8 mouse cellular contexts compared by ENCODE assay signal in genomic region chr3:30696346-30696745, GRCm38 (mm10). TPM values are rescaled to one million over a fixed set of nuclear protein-coding genes. Genes with fewer than 3 reads are reported as not detected.
DNase-seq lines count a peak whose midpoint lies in the region; ATAC-seq and TF ChIP-seq lines count a peak whose summit lies in the region.

No protein-coding gene starts in this region.

- H3K4me1 ChIP-seq in liver, adult 2 months (ENCODE audit: control insufficient read depth, insufficient read depth, low read length) = no peaks in the 10 kb centered on the region; the same call in 1 of the 2 replicates
- H3K4me1 ChIP-seq in liver, embryonic 12.5 days = no peaks in the 10 kb centered on the region
- no peaks in the 10 kb centered on the region for H3K4me1 ChIP-seq in embryonic fibroblast, embryonic 13.5 days (ENCODE audit: control insufficient read depth, insufficient read depth, low read length)
- no peaks in the 10 kb centered on the region for H3K4me1 ChIP-seq in midbrain, embryonic 11.5 days (ENCODE audit: control insufficient read depth, insufficient read depth, low read length)

- no peak overlapping the region; the same call in 1 of the 2 replicates for H3K4me3 ChIP-seq in liver, adult 2 months (ENCODE audit: insufficient read depth, low read depth, low read length)
- H3K4me3 ChIP-seq in liver, embryonic 12.5 days = no peak overlapping the region
- H3K4me3 ChIP-seq in embryonic fibroblast, embryonic 13.5 days (ENCODE audit: insufficient read depth, low read length) = no peak overlapping the region
- no peak overlapping the region for H3K4me3 ChIP-seq in midbrain, embryonic 11.5 days (ENCODE audit: low read depth, low read length)

- 5% methylated on average over 2 of the region's 2 CpGs for WGBS in liver, adult 2 months
- 18% methylated on average over 2 of the region's 2 CpGs for WGBS in liver, embryonic 12.5 days (ENCODE audit: insufficient replicate concordance)
- WGBS in midbrain, embryonic 11.5 days = 18% methylated on average over 2 of the region's 2 CpGs

- no peak for TF ChIP-seq POLR2A in liver, adult 2 months (IDR thresholded peaks at IDR 0.05; ENCODE audit: extremely low read depth, insufficient read depth, low read length)
- no peak for TF ChIP-seq POLR2A in embryonic fibroblast, embryonic 13.5 days (IDR thresholded peaks at IDR 0.05; ENCODE audit: low read depth, low read length)

- ATAC-seq in liver, embryonic 12.5 days = no peak
- ATAC-seq in hematopoietic stem cell, adult 5-6 weeks (replicated peaks in 1 of 2; ENCODE audit: insufficient read depth in 1 of 2, low FRiP score in 2 of 2, low TSS enrichment in 1 of 2, low read depth in 1 of 2, poor library complexity in 2 of 2, severe bottlenecking in 2 of 2) = peak; percentile 46 to 51; a peak in 3 of 4 replicates
- ATAC-seq in midbrain, embryonic 11.5 days (ENCODE audit: low FRiP score) = 0 out of 2 replicates have a peak, but pooled peaks have one; percentile 35

- H3K27ac ChIP-seq in liver, adult 2 months (replicated peaks; ENCODE audit: insufficient read depth, low read depth, low read length) = no peak overlapping the region
- H3K27ac ChIP-seq in liver, embryonic 12.5 days = no peak overlapping the region
- H3K27ac ChIP-seq in embryonic fibroblast, embryonic 13.5 days (ENCODE audit: insufficient read depth, low read length) = no peak overlapping the region
- no peak overlapping the region for H3K27ac ChIP-seq in midbrain, embryonic 11.5 days (ENCODE audit: low read depth, low read length)

- no peaks in the 10 kb centered on the region for H3K36me3 ChIP-seq in liver, adult 2 months (ENCODE audit: control insufficient read depth, insufficient read depth, low read length)
- H3K36me3 ChIP-seq in liver, embryonic 12.5 days = no peaks in the 10 kb centered on the region
- no peaks in the 10 kb centered on the region for H3K36me3 ChIP-seq in midbrain, embryonic 11.5 days (ENCODE audit: control insufficient read depth, insufficient read depth, low read length)

- peak; percentile 64 for TF ChIP-seq CTCF in liver, adult 2 months (IDR thresholded peaks at IDR 0.05; ENCODE audit: low read depth, low read length)
- peak; percentile 77; the same call in 1 of the 2 replicates for TF ChIP-seq CTCF in embryonic fibroblast, embryonic 13.5 days (IDR thresholded peaks at IDR 0.05; ENCODE audit: borderline replicate concordance, insufficient read depth, low read length)

- H3K27me3 ChIP-seq in liver, adult 2 months (ENCODE audit: control insufficient read depth, insufficient read depth, low read length) = no peaks in the 10 kb centered on the region
- H3K27me3 ChIP-seq in liver, embryonic 12.5 days (replicated peaks) = no peaks in the 10 kb centered on the region
- no peaks in the 10 kb centered on the region for H3K27me3 ChIP-seq in midbrain, embryonic 11.5 days (ENCODE audit: control insufficient read depth, insufficient read depth, low read length)

- H3K4me2 ChIP-seq in liver, embryonic 12.5 days = no peak overlapping the region
- H3K4me2 ChIP-seq in midbrain, embryonic 11.5 days = no peak overlapping the region

- DNase-seq in liver, adult 2 months (ENCODE audit: extremely low read depth, low read depth, low spot score) = peak; percentile 15
- peak; percentile 17 to 23 for DNase-seq in adrenal gland, postnatal 4 days (ENCODE audit: low spot score in 2 of 2)
- DNase-seq in layer of hippocampus, postnatal 14 days (ENCODE audit: low spot score in 2 of 2) = peak; percentile 51 to 63
- DNase-seq in midbrain, embryonic 11.5 days (ENCODE audit: low spot score, missing footprints) = peak; percentile 91
- peak; percentile 57 for DNase-seq in urinary bladder, postnatal 14 days (ENCODE audit: low spot score)

- no peaks in the 10 kb centered on the region for H3K9me3 ChIP-seq in liver, embryonic 12.5 days (replicated peaks)
- H3K9me3 ChIP-seq in midbrain, embryonic 11.5 days (ENCODE audit: control insufficient read depth, low read length) = no peaks in the 10 kb centered on the region

- no peak overlapping the region for H3K9ac ChIP-seq in liver, adult 2 months (ENCODE audit: low read depth, low read length)
- H3K9ac ChIP-seq in liver, embryonic 12.5 days = no peak overlapping the region
- H3K9ac ChIP-seq in midbrain, embryonic 11.5 days (ENCODE audit: low read length) = no peak overlapping the region

- no peaks in the 10 kb centered on the region for H3K79me2 ChIP-seq in liver, adult 2 months (ENCODE audit: control insufficient read depth, insufficient read depth, low read length)

RNA-seq across cellular contexts. Expression of gene Lrrc31, which starts 3.3 kb away (rescaled TPM):
- total RNA-seq in liver, adult 2 months (2014; rRNA removed) = not detected in 2 replicates
- not detected in 2 replicates for polyA plus RNA-seq in liver, adult 2 months (2012; rRNA removed)
- polyA plus RNA-seq in liver, embryonic 12.5 days (2016; fragmentation: Nextera tagmentation; extraction: Ambion mirVana) = not detected in 2 replicates
- total RNA-seq in adrenal gland, postnatal 4 days (2021) = under 1 TPM in 1 of 2 experiments, not detected in 1; 0.14 TPM
- polyA plus RNA-seq in embryonic fibroblast, embryonic 13.5 days (2011; ENCODE audit: insufficient read length, low read depth, missing spikeins) = not detected in 2 replicates
- not detected in 2 replicates for total RNA-seq in hematopoietic stem cell, adult 5-6 weeks (2017)
- not detected for total RNA-seq in layer of hippocampus, postnatal 14 days (2021)
- polyA plus RNA-seq in midbrain, embryonic 11.5 days (2014; fragmentation: Nextera tagmentation; extraction: Ambion mirVana) = not detected in 2 replicates

RNA-seq across cellular contexts. Expression of gene Lrrc34, which starts 48.7 kb away (rescaled TPM):
- total RNA-seq in liver, adult 2 months (2014; rRNA removed) = 0.09 TPM in 1 of 2 replicates, not detected in the other
- not detected in 2 replicates for polyA plus RNA-seq in liver, adult 2 months (2012; rRNA removed)
- 0.13 and 0.38 TPM in 2 replicates for polyA plus RNA-seq in liver, embryonic 12.5 days (2016; fragmentation: Nextera tagmentation; extraction: Ambion mirVana)
- under 1 TPM; 0.42 to 0.70 TPM for total RNA-seq in adrenal gland, postnatal 4 days (2021)
- polyA plus RNA-seq in embryonic fibroblast, embryonic 13.5 days (2011; ENCODE audit: insufficient read length, low read depth, missing spikeins) = not detected in 2 replicates
- total RNA-seq in hematopoietic stem cell, adult 5-6 weeks (2017) = 0.45 and 1.1 TPM in 2 replicates
- total RNA-seq in layer of hippocampus, postnatal 14 days (2021) = under 1 TPM; 0.33 to 0.78 TPM
- polyA plus RNA-seq in midbrain, embryonic 11.5 days (2014; fragmentation: Nextera tagmentation; extraction: Ambion mirVana) = 1.6 and 1.9 TPM in 2 replicates

RNA-seq across cellular contexts. Expression of gene Samd7, which starts 49.7 kb away (rescaled TPM):
- total RNA-seq in liver, adult 2 months (2014; rRNA removed) = not detected in 2 replicates
- polyA plus RNA-seq in liver, adult 2 months (2012; rRNA removed) = not detected in 2 replicates
- polyA plus RNA-seq in liver, embryonic 12.5 days (2016; fragmentation: Nextera tagmentation; extraction: Ambion mirVana) = 0.05 TPM in 1 of 2 replicates, not detected in the other
- under 1 TPM in 1 of 2 experiments, not detected in 1; 0.08 TPM for total RNA-seq in adrenal gland, postnatal 4 days (2021)
- polyA plus RNA-seq in embryonic fibroblast, embryonic 13.5 days (2011; ENCODE audit: insufficient read length, low read depth, missing spikeins) = not detected in 2 replicates
- not detected in 2 replicates for total RNA-seq in hematopoietic stem cell, adult 5-6 weeks (2017)
- total RNA-seq in layer of hippocampus, postnatal 14 days (2021) = not detected
- polyA plus RNA-seq in midbrain, embryonic 11.5 days (2014; fragmentation: Nextera tagmentation; extraction: Ambion mirVana) = not detected in 2 replicates

RNA-seq across cellular contexts. Expression of gene Lrriq4, which starts 52.0 kb away (rescaled TPM):
- total RNA-seq in liver, adult 2 months (2014; rRNA removed) = not detected in 2 replicates
- polyA plus RNA-seq in liver, adult 2 months (2012; rRNA removed) = not detected in 2 replicates
- polyA plus RNA-seq in liver, embryonic 12.5 days (2016; fragmentation: Nextera tagmentation; extraction: Ambion mirVana) = not detected in 2 replicates
- total RNA-seq in adrenal gland, postnatal 4 days (2021) = not detected
- polyA plus RNA-seq in embryonic fibroblast, embryonic 13.5 days (2011; ENCODE audit: insufficient read length, low read depth, missing spikeins) = not detected in 2 replicates
- total RNA-seq in hematopoietic stem cell, adult 5-6 weeks (2017) = not detected in 2 replicates
- total RNA-seq in layer of hippocampus, postnatal 14 days (2021) = not detected
- not detected in 2 replicates for polyA plus RNA-seq in midbrain, embryonic 11.5 days (2014; fragmentation: Nextera tagmentation; extraction: Ambion mirVana)

Comparison
In these comparisons a context has a peak if more than half of its experiments do, and no peak if none do; other contexts are left out.
1. DNase-seq: peak in every context shown above with its lines; median percentile 91 in midbrain, embryonic 11.5 days; 57 in layer of hippocampus, postnatal 14 days; 57 in urinary bladder, postnatal 14 days; 20 in adrenal gland, postnatal 4 days; 15 in liver, adult 2 months.